Mouse (Mus musculus) ES-Bruce4 (cell line): Measurements from ENCODE around the gene Ctdsp1. TPM values are rescaled to one million over a fixed set of nuclear protein-coding genes. Genes with fewer than 3 reads are reported as not detected.
A peak's percentile ranks its signal among the peaks of the same experiment; 100 is the strongest.

Source experiments
- H3K27ac ChIP-seq: 2 replicates; pipeline ENCODE4 v1.5.1; 2012; ENCODE audit warnings: low read length, inconsistent platforms; ENCODE audit not compliant: insufficient read depth
- H3K27me3 ChIP-seq: 2 replicates; pipeline ENCODE4 v1.6.1; 2012; ENCODE audit warnings: mild to moderate bottlenecking, low read length, inconsistent platforms; ENCODE audit not compliant: control insufficient read depth, poor library complexity, insufficient read depth, severe bottlenecking
- H3K36me3 ChIP-seq: 2 replicates; pipeline ENCODE4 v1.6.1; 2012; ENCODE audit warnings: inconsistent platforms, mild to moderate bottlenecking, low read length, moderate library complexity; ENCODE audit not compliant: control insufficient read depth, poor library complexity, insufficient read depth, severe bottlenecking
- H3K4me1 ChIP-seq: one replicate; pipeline ENCODE4 v1.8.1; 2011; ENCODE audit warnings: low read length; ENCODE audit not compliant: control insufficient read depth, insufficient read depth
- H3K4me3 ChIP-seq: 2 replicates; pipeline ENCODE4 v1.5.1; 2011; ENCODE audit warnings: low read depth, mild to moderate bottlenecking, low read length
- H3K9ac ChIP-seq: 2 replicates; pipeline ENCODE4 v1.6.1; 2012; ENCODE audit warnings: low read depth, mild to moderate bottlenecking, inconsistent platforms; ENCODE audit not compliant: poor library complexity, severe bottlenecking
- H3K9me3 ChIP-seq: replicated peaks from 2 replicates; pipeline ENCODE4 v1.6.1; 2012; ENCODE audit warnings: mild to moderate bottlenecking, low read length, inconsistent platforms; ENCODE audit not compliant: control insufficient read depth, poor library complexity, insufficient read depth, severe bottlenecking
- CTCF ChIP-seq: IDR thresholded peaks from one replicate; pipeline ENCODE4 v1.8.1; 2011; ENCODE audit warnings: low read depth, low read length
- EP300 ChIP-seq: IDR thresholded peaks from 2 replicates; pipeline ENCODE4 v1.6.1; 2011; ENCODE audit warnings: low read depth, low read length; ENCODE audit not compliant: insufficient read depth
- POLR2A ChIP-seq: IDR thresholded peaks from one replicate; pipeline ENCODE4 v1.8.1; 2011; ENCODE audit warnings: low read length; ENCODE audit not compliant: insufficient read depth
- polyA plus RNA-seq: library from polyadenylated mRNA; stranded (reverse); fragments of >200 nt; gene quantifications from 2 replicates; pipeline ENCODE4 v1.2.4, GENCODE M21; 2011; ENCODE audit warnings: low read depth; ENCODE audit not compliant: missing spikeins, insufficient read depth, insufficient read length

Ctdsp1 gene
- polyA plus RNA-seq, 1 experiment, result 28.6 TPM

DNA sequence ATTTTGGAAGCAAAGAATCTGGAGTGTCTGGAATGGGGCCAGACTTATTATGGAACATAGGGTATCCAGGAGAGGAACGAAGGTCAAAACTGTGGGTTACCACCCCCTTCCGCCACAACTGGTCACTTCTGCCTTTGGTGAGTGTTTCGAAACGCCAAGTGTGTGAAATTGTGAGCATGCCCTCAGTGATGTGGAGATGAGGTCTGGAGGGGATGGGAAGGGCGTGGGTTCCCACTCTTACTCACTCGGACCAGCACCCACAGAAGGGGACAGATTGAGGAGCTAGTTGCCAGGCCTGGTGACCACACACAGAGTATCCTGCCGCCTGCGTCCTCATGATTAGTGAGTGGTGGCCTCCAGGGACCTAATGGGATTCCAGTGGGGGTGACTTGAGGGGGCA, 16.3 kb upstream of the Ctdsp1 start, which contains the start of gene Slc11a1:
Gene Slc11a1, plus strand, starts transcription at position 216 of the 400 bp plus-strand sequence.
- Histone ChIP-seq H3K27ac (no peak within 1 kb of the TSS), H3K4me3 (no peak within 1 kb of the TSS), H3K9me3 (no peaks in the 10 kb centered on the region), H3K9ac (no peak within 1 kb of the TSS), H3K27me3 (no peaks in the 10 kb centered on the region), H3K36me3 (no peaks in the 10 kb centered on the region), H3K4me1 (peaks cover 7% of the 10 kb centered on the region)
- TF ChIP-seq CTCF (no peak), EP300 (no peak), POLR2A (no peak)

DNA sequence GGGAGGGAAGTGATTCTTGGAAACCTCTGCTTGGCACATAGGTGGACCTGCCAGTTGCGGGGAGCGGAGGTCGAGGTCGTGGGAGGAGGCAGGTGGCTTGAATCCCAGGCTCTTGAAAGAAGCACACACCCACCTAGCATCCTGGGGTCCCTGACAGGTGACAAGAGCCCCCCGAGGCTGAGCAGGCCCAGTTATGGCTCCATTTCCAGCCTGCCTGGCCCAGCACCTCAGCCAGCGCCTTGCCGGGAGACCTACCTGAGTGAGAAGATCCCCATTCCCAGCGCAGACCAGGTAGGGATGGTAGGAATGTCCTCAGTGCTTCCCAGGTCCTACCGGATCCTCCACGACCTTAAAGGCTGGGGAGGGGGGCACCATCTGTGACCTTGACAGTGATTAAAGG, 15.7 kb upstream of the Ctdsp1 start:
- no peaks in the 10 kb centered on the region for H3K36me3 ChIP-seq
- no peaks in the 10 kb centered on the region for H3K9me3 ChIP-seq
- no peak for TF ChIP-seq CTCF
- no peak for TF ChIP-seq EP300
- no peak for TF ChIP-seq POLR2A
- H3K27me3 ChIP-seq, result no peaks in the 10 kb centered on the region
- H3K27ac ChIP-seq, result no peak overlapping the region
- H3K9ac ChIP-seq, result no peak overlapping the region
- H3K4me3 ChIP-seq, result no peak overlapping the region
- H3K4me1 ChIP-seq, result peaks cover 6% of the 10 kb centered on the region

- H3K27ac ChIP-seq, result no peak overlapping the region
- H3K4me1 ChIP-seq, result peaks cover 10% of the 10 kb centered on the region
- H3K9ac ChIP-seq, result no peak overlapping the region
- H3K36me3 ChIP-seq, result no peaks in the 10 kb centered on the region
- H3K27me3 ChIP-seq, result no peaks in the 10 kb centered on the region
- TF ChIP-seq CTCF (no peak), POLR2A (no peak), EP300 (peak; percentile 80)
- no peaks in the 10 kb centered on the region for H3K9me3 ChIP-seq
- no peak overlapping the region for H3K4me3 ChIP-seq
Observed at GRCm38 (mm10) chr1:74376396-74376795, 14.9 kb upstream of the Ctdsp1 start.

DNA sequence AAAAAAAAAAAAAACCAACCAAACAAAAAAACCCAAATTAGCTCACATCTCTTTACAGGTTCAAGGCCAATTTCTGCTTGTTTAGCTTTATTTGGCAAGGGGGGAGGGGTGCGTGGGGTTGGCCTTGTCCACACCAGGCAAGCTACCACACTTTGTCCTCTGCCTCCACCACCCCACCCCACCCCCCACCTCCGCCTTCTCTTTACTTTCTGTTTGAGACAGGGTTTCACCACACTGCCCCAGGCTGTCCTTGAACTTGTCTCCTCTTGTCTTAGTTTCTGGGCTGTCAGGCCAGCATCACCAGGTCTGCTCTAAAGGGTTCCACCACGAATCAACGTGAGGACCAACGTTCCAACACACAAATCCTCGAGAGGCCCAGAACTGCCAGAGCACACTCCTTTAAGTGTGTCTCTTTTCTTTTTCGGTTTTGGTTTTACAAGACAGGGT, 12.2 kb upstream of the Ctdsp1 start:
- peaks cover 18% of the 10 kb centered on the region for H3K4me1 ChIP-seq
- H3K9me3 ChIP-seq, result no peaks in the 10 kb centered on the region
- H3K9ac ChIP-seq, result no peak overlapping the region
- H3K4me3 ChIP-seq, result no peak overlapping the region
- TF ChIP-seq EP300, result no peak
- no peak for TF ChIP-seq POLR2A
- TF ChIP-seq CTCF, result no peak
- H3K27ac ChIP-seq, result no peak overlapping the region
- H3K36me3 ChIP-seq, result no peaks in the 10 kb centered on the region
- H3K27me3 ChIP-seq, result no peaks in the 10 kb centered on the region

DNA sequence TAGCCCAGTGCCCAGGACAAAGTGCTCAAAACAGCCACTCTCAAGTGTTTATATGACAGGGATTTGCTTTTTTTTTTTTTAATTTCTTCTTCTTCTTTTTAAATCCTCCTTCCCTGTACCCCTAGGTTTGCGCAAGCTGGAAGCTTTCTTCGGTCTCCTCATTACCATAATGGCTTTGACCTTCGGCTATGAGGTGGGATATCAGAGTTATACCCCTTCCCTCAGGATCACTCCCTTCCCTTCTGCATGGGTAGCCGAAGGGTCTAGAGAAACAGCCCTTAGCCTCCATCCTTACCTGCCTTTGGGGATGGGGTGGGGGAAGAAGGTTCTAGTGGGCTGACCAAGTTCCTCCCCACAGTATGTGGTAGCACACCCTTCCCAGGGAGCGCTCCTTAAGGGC, 10.8 kb upstream of the Ctdsp1 start:
- H3K9me3 ChIP-seq, result no peaks in the 10 kb centered on the region
- no peak overlapping the region for H3K27ac ChIP-seq
- TF ChIP-seq CTCF (no peak), POLR2A (no peak), EP300 (no peak)
- H3K36me3 ChIP-seq, result no peaks in the 10 kb centered on the region
- peaks cover 18% of the 10 kb centered on the region for H3K4me1 ChIP-seq
- no peak overlapping the region for H3K9ac ChIP-seq
- H3K4me3 ChIP-seq, result no peak overlapping the region
- H3K27me3 ChIP-seq, result no peaks in the 10 kb centered on the region

- Histone ChIP-seq H3K27me3 (no peaks in the 10 kb centered on the region), H3K9ac (no peak overlapping the region)
- TF ChIP-seq CTCF (no peak), POLR2A (no peak), EP300 (no peak)
Observed at GRCm38 (mm10) chr1:74381588-74382021, 9.7 kb upstream of the Ctdsp1 start.

More at GRCm38 (mm10) chr1:74381588-74382021, 9.7 kb upstream of the Ctdsp1 start:
- Histone ChIP-seq H3K27ac (no peak overlapping the region), H3K9me3 (no peaks in the 10 kb centered on the region), H3K36me3 (no peaks in the 10 kb centered on the region), H3K4me1 (peaks cover 15% of the 10 kb centered on the region), H3K4me3 (no peak overlapping the region)
